Mouse (Mus musculus) forebrain, postnatal 0 days (tissue): ENCODE measurements around the gene Lbh. TPM values are rescaled to one million over a fixed set of nuclear protein-coding genes. Genes with fewer than 3 reads are reported as not detected.

Experiments used
- ATAC-seq: fragments of 200-750 bp; cut with Nextera tagmentation; 2 replicates; pipeline ENCODE4 v1.8.0; 2017; ENCODE audit warnings: mild to moderate bottlenecking, moderate library complexity
- DNase-seq: peaks from one replicate; pipeline ENCODE4 v3.0.0-alpha.2; 2015
- H3K27ac ChIP-seq: fragments of 300-500 bp; sonication (generic); 2 replicates; pipeline ENCODE4 v1.5.1; 2014; ENCODE audit warnings: low read depth, mild to moderate bottlenecking, antibody characterized with exemption, low read length, moderate library complexity, mixed read lengths
- H3K27me3 ChIP-seq: fragments of 300-500 bp; sonication (generic); 2 replicates; pipeline ENCODE4 v1.6.1; 2014; ENCODE audit warnings: mild to moderate bottlenecking, low read length, mixed read lengths; ENCODE audit not compliant: insufficient read depth
- H3K36me3 ChIP-seq: fragments of 300-500 bp; sonication (generic); 2 replicates; pipeline ENCODE4 v1.6.1; 2014; ENCODE audit warnings: mild to moderate bottlenecking, moderate library complexity; ENCODE audit not compliant: insufficient read depth
- H3K4me1 ChIP-seq: fragments of 300-500 bp; sonication (generic); 2 replicates; pipeline ENCODE4 v1.6.1; 2014; ENCODE audit warnings: antibody characterized with exemption; ENCODE audit not compliant: insufficient read depth
- H3K4me2 ChIP-seq: fragments of 300-500 bp; sonication (generic); 2 replicates; pipeline ENCODE4 v1.6.1; 2014; ENCODE audit warnings: low read depth, mild to moderate bottlenecking, moderate library complexity
- H3K4me3 ChIP-seq: fragments of 300-500 bp; sonication (generic); 2 replicates; pipeline ENCODE4 v1.5.1; 2014; ENCODE audit warnings: low read depth, low read length, mixed read lengths
- H3K9ac ChIP-seq: fragments of 300-500 bp; sonication (generic); 2 replicates; pipeline ENCODE4 v1.6.1; 2014; ENCODE audit warnings: mild to moderate bottlenecking
- H3K9me3 ChIP-seq: fragments of 300-500 bp; sonication (generic); 2 replicates; pipeline ENCODE4 v1.6.1; 2016; ENCODE audit warnings: low read length
- CTCF ChIP-seq: sonication (generic); IDR thresholded peaks from 2 replicates; pipeline ENCODE4 v1.5.1; 2016; ENCODE audit warnings: antibody characterized with exemption, control low read depth, low read depth
- WGBS: fragments of 180-500 bp; shearing (Covaris S2); extraction: QIAGEN DNeasy Blood & Tissue Kit; methylation state at CpG from one replicate; pipeline ENCODE4 v1.1.7; 2014; 5-methylcytosine and 5-hydroxymethylcytosine counted together
- polyA plus RNA-seq: library from polyadenylated mRNA; unstranded; fragments of >200 nt; fragmentation: Nextera tagmentation; extraction: Ambion mirVana; gene quantifications from 2 replicates; pipeline ENCODE4 v1.2.1, GENCODE M21; 2015
- total RNA-seq: library from RNA; depleted of rRNA; stranded (reverse); fragments of >200 nt; gene quantifications from 2 replicates; pipeline ENCODE4 v1.2.3, GENCODE M21; 2014

Gene Lbh
- total and polyA plus RNA-seq, 2 experiments from 2014 or later = 3.0 to 66.7 TPM

DNA sequence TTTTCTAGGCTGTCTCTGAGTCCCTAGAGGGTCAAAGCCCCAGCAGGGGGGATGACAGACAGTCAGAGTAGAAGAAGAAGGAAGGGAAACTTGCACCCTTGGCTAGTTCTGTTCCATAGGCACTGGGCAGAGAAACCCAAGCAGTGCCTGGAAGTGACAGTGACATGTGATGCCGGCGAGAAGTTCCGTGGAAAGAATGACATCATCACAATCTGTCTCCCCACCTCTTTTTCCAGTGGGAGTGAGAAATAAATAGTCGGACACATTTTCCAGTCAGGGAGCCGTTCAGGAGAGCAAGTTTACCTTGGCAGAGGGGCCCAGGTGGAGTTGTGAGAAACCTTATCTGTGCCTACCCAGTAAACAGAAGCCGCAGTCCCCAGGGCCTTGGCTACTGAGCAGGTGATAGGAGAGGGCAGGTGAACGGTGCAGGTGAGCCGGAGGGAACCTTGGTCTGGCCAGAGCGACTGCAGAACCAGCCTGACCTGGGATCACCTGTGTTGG is 14.1 kb upstream of the Lbh start:
- WGBS = 78% methylated on average over 9 of the region's 9 CpGs
- TF ChIP-seq CTCF = no peak
- Histone ChIP-seq H3K4me1 (no peaks in the 10 kb centered on the region), H3K27ac (no peak overlapping the region), H3K9ac (no peak overlapping the region), H3K4me2 (no peak overlapping the region), H3K27me3 (no peaks in the 10 kb centered on the region), H3K9me3 (no peaks in the 10 kb centered on the region), H3K36me3 (no peaks in the 10 kb centered on the region), H3K4me3 (no peak overlapping the region)
- DNase-seq = no peak
- ATAC-seq = no peak

DNA sequence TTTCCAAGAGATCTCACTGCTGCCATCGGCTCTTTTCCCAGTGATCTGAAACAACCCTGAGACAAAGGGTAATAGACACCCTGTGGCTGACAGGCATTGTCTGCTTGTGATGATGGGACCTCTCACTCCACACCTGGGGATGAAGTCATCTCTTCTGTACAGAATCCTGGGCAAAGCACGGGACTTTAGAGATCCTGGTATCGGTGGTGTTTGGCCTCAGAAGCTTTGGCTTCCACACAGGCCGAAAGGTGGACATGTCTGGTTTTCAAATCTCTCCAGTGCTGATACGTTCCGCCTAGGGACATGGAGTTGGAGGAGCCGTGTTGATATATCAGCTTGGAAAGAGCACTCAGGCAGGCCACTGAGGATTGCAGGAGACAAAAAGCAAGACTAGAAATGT is 13.2 kb upstream of the Lbh start:
- H3K27ac ChIP-seq = no peak overlapping the region
- TF ChIP-seq CTCF = no peak
- H3K9me3 ChIP-seq = no peaks in the 10 kb centered on the region
- no peaks in the 10 kb centered on the region for H3K36me3 ChIP-seq
- no peak overlapping the region for H3K4me3 ChIP-seq
- 88% methylated on average over 7 of the region's 7 CpGs for WGBS
- DNase-seq (no peak), ATAC-seq (no peak)
- no peaks in the 10 kb centered on the region for H3K27me3 ChIP-seq
- no peaks in the 10 kb centered on the region for H3K4me1 ChIP-seq
- H3K4me2 ChIP-seq = no peak overlapping the region
- no peak overlapping the region for H3K9ac ChIP-seq

GRCm38 (mm10) chr17:72906231-72906896 is 11.7 kb upstream of the Lbh start:
- 79% methylated on average over 10 of the region's 10 CpGs for WGBS

GRCm38 (mm10) chr17:72907211-72907610 is 10.9 kb upstream of the Lbh start:
- H3K36me3 ChIP-seq = no peaks in the 10 kb centered on the region
- H3K27me3 ChIP-seq = no peaks in the 10 kb centered on the region
- H3K4me1 ChIP-seq = no peaks in the 10 kb centered on the region
- 86% methylated on average over 9 of the region's 9 CpGs for WGBS
- DNase-seq = no peak
- no peak overlapping the region for H3K4me2 ChIP-seq
- no peak for TF ChIP-seq CTCF
- no peak overlapping the region for H3K27ac ChIP-seq
- H3K9me3 ChIP-seq = no peaks in the 10 kb centered on the region
- no peak overlapping the region for H3K4me3 ChIP-seq
- no peak for ATAC-seq
- no peak overlapping the region for H3K9ac ChIP-seq

More at GRCm38 (mm10) chr17:72906231-72906896, 11.7 kb upstream of the Lbh start:
- Histone ChIP-seq H3K4me2 (no peak overlapping the region), H3K27me3 (no peaks in the 10 kb centered on the region), H3K4me1 (no peaks in the 10 kb centered on the region), H3K4me3 (no peak overlapping the region), H3K9me3 (no peaks in the 10 kb centered on the region), H3K9ac (no peak overlapping the region), H3K27ac (no peak overlapping the region), H3K36me3 (no peaks in the 10 kb centered on the region)
- ATAC-seq (no peak), DNase-seq (no peak)
- TF ChIP-seq CTCF = no peak

- Histone ChIP-seq H3K4me2 (no peak overlapping the region), H3K4me1 (no peaks in the 10 kb centered on the region), H3K36me3 (no peaks in the 10 kb centered on the region), H3K9ac (no peak overlapping the region), H3K27me3 (no peaks in the 10 kb centered on the region), H3K9me3 (no peaks in the 10 kb centered on the region), H3K4me3 (no peak overlapping the region), H3K27ac (no peak overlapping the region)
- TF ChIP-seq CTCF = no peak
- DNase-seq = no peak
- WGBS = 87% methylated on average over 8 of the region's 8 CpGs
- no peak for ATAC-seq
Measured at GRCm38 (mm10) chr17:72907777-72908176, 10.3 kb upstream of the Lbh start.

DNA sequence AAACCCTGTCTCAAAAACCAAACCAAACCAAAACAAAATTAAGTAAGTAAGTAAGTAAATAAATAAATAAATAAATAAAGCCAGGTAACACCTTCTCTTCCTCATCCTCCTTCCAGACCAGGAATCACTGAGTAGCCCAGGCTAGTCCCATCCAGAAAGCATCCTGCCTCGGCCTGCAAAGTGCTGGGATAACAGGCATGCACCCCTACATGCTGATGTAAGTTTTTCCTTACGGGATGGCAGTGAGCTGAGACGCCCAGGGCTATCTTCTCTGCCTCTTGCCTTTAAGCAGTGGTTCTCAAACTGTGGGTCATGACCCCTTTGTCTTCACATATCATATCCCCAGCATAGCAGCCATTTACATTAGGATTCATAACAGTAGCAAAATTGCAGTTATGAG is 9.5 kb upstream of the Lbh start:
- Histone ChIP-seq H3K4me2 (no peak overlapping the region), H3K9me3 (no peaks in the 10 kb centered on the region), H3K27me3 (no peaks in the 10 kb centered on the region), H3K4me1 (no peaks in the 10 kb centered on the region), H3K36me3 (no peaks in the 10 kb centered on the region), H3K27ac (no peak overlapping the region), H3K9ac (no peak overlapping the region), H3K4me3 (no peak overlapping the region)
- WGBS = 90% methylated on average over 3 of the region's 3 CpGs
- DNase-seq (no peak), ATAC-seq (no peak)
- TF ChIP-seq CTCF = no peak

GRCm38 (mm10) chr17:72909061-72909852 is 8.8 kb upstream of the Lbh start:
- no peak overlapping the region for H3K9ac ChIP-seq
- DNase-seq = no peak
- no peak for ATAC-seq

More at GRCm38 (mm10) chr17:72909061-72909852, 8.8 kb upstream of the Lbh start:
- Histone ChIP-seq H3K4me3 (no peak overlapping the region), H3K36me3 (no peaks in the 10 kb centered on the region), H3K4me2 (no peak overlapping the region), H3K9me3 (no peaks in the 10 kb centered on the region), H3K27ac (no peak overlapping the region), H3K4me1 (no peaks in the 10 kb centered on the region), H3K27me3 (no peaks in the 10 kb centered on the region)
- TF ChIP-seq CTCF = no peak
- 88% methylated on average over 7 of the region's 7 CpGs for WGBS
